In the genomic region with DNA sequence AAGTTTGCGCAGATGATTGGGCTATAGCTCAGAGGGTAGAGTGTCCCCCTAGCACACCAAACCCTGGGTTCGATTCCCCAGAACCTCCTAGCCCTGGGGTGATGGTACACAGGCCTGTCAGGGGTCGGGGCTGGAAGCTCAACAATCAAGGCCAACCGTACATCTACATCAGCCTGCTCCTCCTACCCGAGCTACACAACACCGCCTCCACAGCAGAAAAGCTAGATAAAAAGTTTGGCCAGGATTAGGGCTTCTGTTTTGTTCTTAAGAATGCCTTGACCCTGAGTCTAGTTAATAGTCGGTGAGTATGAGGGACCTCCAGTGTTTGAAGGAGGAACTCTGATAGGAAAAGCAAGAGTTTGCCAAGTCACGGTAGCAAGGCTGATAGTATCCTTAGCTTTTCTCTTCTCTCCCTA, we compare ENCODE assay signal across 8 mouse cellular contexts. TPM values are rescaled to one million over a fixed set of nuclear protein-coding genes. Genes with fewer than 3 reads are reported as not detected.
DNase-seq lines count a peak whose midpoint lies in the region; ATAC-seq and TF ChIP-seq lines count a peak whose summit lies in the region.

No protein-coding gene starts in this region.

- H3K4me3 ChIP-seq in spleen, adult 2 months (ENCODE audit: extremely low read depth, insufficient read depth, insufficient read length) = peak overlapping the region; percentile 97; the same call in 1 of the 2 replicates
- peak overlapping the region; percentile 78 for H3K4me3 ChIP-seq in limb, embryonic 11.5 days (ENCODE audit: low read depth, low read length)
- peak overlapping the region; percentile 89 for H3K4me3 ChIP-seq in stomach, embryonic 15.5 days (replicated peaks)

- TF ChIP-seq CTCF in spleen, adult 2 months (IDR thresholded peaks at IDR 0.05; ENCODE audit: extremely low read depth, insufficient read depth, insufficient read length, insufficient replicate concordance) = no peak

- WGBS in spleen, adult 2 months = 21% methylated on average over 8 of the region's 8 CpGs
- WGBS in limb, embryonic 11.5 days = 34% methylated on average over 8 of the region's 8 CpGs
- WGBS in stomach, embryonic 15.5 days = 14% methylated on average over 8 of the region's 8 CpGs

- peak overlapping the region; percentile 89 for H3K9ac ChIP-seq in limb, embryonic 11.5 days (ENCODE audit: low read length)
- H3K9ac ChIP-seq in stomach, embryonic 15.5 days = peak overlapping the region; percentile 84

- peaks cover 4% of the 10 kb centered on the region; the same call in 1 of the 2 replicates for H3K36me3 ChIP-seq in spleen, adult 2 months (ENCODE audit: control insufficient read depth, insufficient read depth, low read length)
- peaks cover 8% of the 10 kb centered on the region; the same call in 1 of the 2 replicates for H3K36me3 ChIP-seq in limb, embryonic 11.5 days (ENCODE audit: control insufficient read depth, insufficient read depth, low read length)
- peaks cover 6% of the 10 kb centered on the region; the same call in 1 of the 2 replicates for H3K36me3 ChIP-seq in stomach, embryonic 15.5 days

- 0 out of 2 replicates have a peak, but pooled peaks have one; percentile 1 for ATAC-seq in cerebellum, adult (ENCODE audit: insufficient number of reproducible peaks, low FRiP score, low TSS enrichment)
- ATAC-seq in limb, embryonic 11.5 days (ENCODE audit: insufficient number of reproducible peaks, low FRiP score, low TSS enrichment, low read depth) = 0 out of 2 replicates have a peak, but pooled peaks have one; percentile 11
- ATAC-seq in stomach, embryonic 15.5 days (ENCODE audit: insufficient read depth, low FRiP score, low read depth) = no peak

- no peaks in the 10 kb centered on the region for H3K27me3 ChIP-seq in spleen, adult 2 months (ENCODE audit: control insufficient read depth, insufficient read depth, low read length)
- H3K27me3 ChIP-seq in limb, embryonic 11.5 days (ENCODE audit: control insufficient read depth, insufficient read depth, low read length) = no peaks in the 10 kb centered on the region
- H3K27me3 ChIP-seq in stomach, embryonic 15.5 days (replicated peaks) = no peaks in the 10 kb centered on the region

- H3K27ac ChIP-seq in spleen, adult 2 months (ENCODE audit: insufficient read depth, low read length) = no peak overlapping the region
- H3K27ac ChIP-seq in limb, embryonic 11.5 days (replicated peaks; ENCODE audit: low read depth, low read length) = no peak overlapping the region
- peak overlapping the region; percentile 96; the same call in 1 of the 2 replicates for H3K27ac ChIP-seq in stomach, embryonic 15.5 days

- TF ChIP-seq POLR2A in spleen, adult 2 months (IDR thresholded peaks at IDR 0.05; ENCODE audit: low read depth, low read length) = no peak

- H3K4me2 ChIP-seq in limb, embryonic 11.5 days (ENCODE audit: low read depth, severe bottlenecking) = peak overlapping the region; percentile 78
- H3K4me2 ChIP-seq in stomach, embryonic 15.5 days = peak overlapping the region; percentile 70

- DNase-seq in cerebellum, postnatal 4 days (ENCODE audit: low spot score in 2 of 2) = no peak
- DNase-seq in spleen, adult 2 months (ENCODE audit: low read depth in 1 of 2, low spot score in 2 of 2) = no peak
- no peak for DNase-seq in spleen, postnatal 4 days (ENCODE audit: low spot score in 2 of 2)
- no peak for DNase-seq in limb, embryonic 11.5 days (ENCODE audit: low spot score)
- DNase-seq in frontal cortex, postnatal 14 days (ENCODE audit: low spot score in 2 of 2) = no peak
- no peak for DNase-seq in cerebellum, postnatal 14 days

- H3K9me3 ChIP-seq in limb, embryonic 11.5 days (ENCODE audit: control insufficient read depth, low read length) = no peaks in the 10 kb centered on the region
- no peaks in the 10 kb centered on the region for H3K9me3 ChIP-seq in stomach, embryonic 15.5 days

- H3K4me1 ChIP-seq in spleen, adult 2 months (ENCODE audit: control insufficient read depth, insufficient read depth, insufficient read length) = peaks cover 6% of the 10 kb centered on the region; the same call in 1 of the 2 replicates
- H3K4me1 ChIP-seq in limb, embryonic 11.5 days (ENCODE audit: control insufficient read depth, insufficient read depth, low read length) = peaks cover 8% of the 10 kb centered on the region
- peaks cover 8% of the 10 kb centered on the region for H3K4me1 ChIP-seq in stomach, embryonic 15.5 days

RNA-seq across cellular contexts. Expression of a gene that starts 1.5 kb away (rescaled TPM):
- 93.8 and 106 TPM in 2 replicates for polyA plus RNA-seq in spleen, adult 2 months (2012; rRNA removed)
- polyA plus RNA-seq in limb, embryonic 11.5 days (2014; fragmentation: Nextera tagmentation; extraction: Ambion mirVana) = 105 and 113 TPM in 2 replicates
- polyA plus RNA-seq in stomach, embryonic 15.5 days (2015; fragmentation: Nextera tagmentation; extraction: Ambion mirVana) = 60.7 and 62.1 TPM in 2 replicates

RNA-seq across cellular contexts. Expression of a gene that starts 7.5 kb away (rescaled TPM):
- not detected in 2 replicates for polyA plus RNA-seq in spleen, adult 2 months (2012; rRNA removed)
- 0.20 and 0.37 TPM in 2 replicates for polyA plus RNA-seq in limb, embryonic 11.5 days (2014; fragmentation: Nextera tagmentation; extraction: Ambion mirVana)
- 3.4 and 4.4 TPM in 2 replicates for polyA plus RNA-seq in stomach, embryonic 15.5 days (2015; fragmentation: Nextera tagmentation; extraction: Ambion mirVana)
